Mouse (Mus musculus) stomach, postnatal 0 days (tissue): ENCODE data around the gene Dock2. TPM values are rescaled to one million over a fixed set of nuclear protein-coding genes. Genes with fewer than 3 reads are reported as not detected.

Experiments
- ATAC-seq: fragments of 200-750 bp; cut with Nextera tagmentation; 2 replicates; pipeline ENCODE4 v1.8.0; 2017; ENCODE audit not compliant: low FRiP score, low TSS enrichment
- DNase-seq: peaks from one replicate; pipeline ENCODE4 v3.0.0-alpha.2; 2016; ENCODE audit warnings: low spot score
- H3K27ac ChIP-seq: fragments of 300-500 bp; sonication (generic); replicated peaks from 2 replicates; pipeline ENCODE4 v1.5.1; 2014; ENCODE audit warnings: mild to moderate bottlenecking, control low read depth
- H3K27me3 ChIP-seq: fragments of 300-500 bp; sonication (generic); 2 replicates; pipeline ENCODE4 v1.6.1; 2014; ENCODE audit warnings: low read length; ENCODE audit not compliant: control insufficient read depth, insufficient read depth
- H3K36me3 ChIP-seq: fragments of 300-500 bp; sonication (generic); 2 replicates; pipeline ENCODE4 v1.6.1; 2014; ENCODE audit warnings: low read length, mixed read lengths; ENCODE audit not compliant: control insufficient read depth, insufficient read depth
- H3K4me1 ChIP-seq: fragments of 300-500 bp; sonication (generic); replicated peaks from 2 replicates; pipeline ENCODE4 v1.6.1; 2014; ENCODE audit warnings: antibody characterized with exemption; ENCODE audit not compliant: control insufficient read depth, insufficient read depth
- H3K4me2 ChIP-seq: fragments of 300-500 bp; sonication (generic); replicated peaks from 2 replicates; pipeline ENCODE4 v1.6.1; 2014; ENCODE audit warnings: low read depth, mild to moderate bottlenecking, control low read depth, moderate library complexity
- H3K4me3 ChIP-seq: fragments of 300-500 bp; sonication (generic); 2 replicates; pipeline ENCODE4 v1.5.1; 2014; ENCODE audit warnings: low read depth, low read length, control low read depth
- H3K9ac ChIP-seq: fragments of 300-500 bp; sonication (generic); 2 replicates; pipeline ENCODE4 v1.6.1; 2014; ENCODE audit warnings: mild to moderate bottlenecking, low read length, control low read depth, mixed read lengths
- H3K9me3 ChIP-seq: fragments of 300-500 bp; sonication (generic); 2 replicates; pipeline ENCODE4 v1.6.1; 2016; ENCODE audit warnings: low read length; ENCODE audit not compliant: control insufficient read depth
- CTCF ChIP-seq: IDR thresholded peaks from 2 replicates; pipeline ENCODE4 v1.5.1; 2016; ENCODE audit warnings: antibody characterized with exemption, low read depth, mild to moderate bottlenecking, moderate library complexity
- EP300 ChIP-seq: optimal IDR thresholded peaks from 2 replicates; pipeline ENCODE3; 2016; ENCODE audit warnings: antibody characterized with exemption
- WGBS: fragments of 180-500 bp; shearing (Covaris S2); extraction: QIAGEN DNeasy Blood & Tissue Kit; methylation state at CpG from one replicate; pipeline ENCODE4 v1.1.7; 2014; 5-methylcytosine and 5-hydroxymethylcytosine counted together
- polyA plus RNA-seq: library from polyadenylated mRNA; unstranded; fragments of >200 nt; fragmentation: Nextera tagmentation; extraction: Ambion mirVana; gene quantifications from 2 replicates; pipeline ENCODE4 v1.2.1, GENCODE M21; 2015

Gene Dock2
- polyA plus RNA-seq, 1 experiment from 2014 or later: 1.0 TPM

DNA sequence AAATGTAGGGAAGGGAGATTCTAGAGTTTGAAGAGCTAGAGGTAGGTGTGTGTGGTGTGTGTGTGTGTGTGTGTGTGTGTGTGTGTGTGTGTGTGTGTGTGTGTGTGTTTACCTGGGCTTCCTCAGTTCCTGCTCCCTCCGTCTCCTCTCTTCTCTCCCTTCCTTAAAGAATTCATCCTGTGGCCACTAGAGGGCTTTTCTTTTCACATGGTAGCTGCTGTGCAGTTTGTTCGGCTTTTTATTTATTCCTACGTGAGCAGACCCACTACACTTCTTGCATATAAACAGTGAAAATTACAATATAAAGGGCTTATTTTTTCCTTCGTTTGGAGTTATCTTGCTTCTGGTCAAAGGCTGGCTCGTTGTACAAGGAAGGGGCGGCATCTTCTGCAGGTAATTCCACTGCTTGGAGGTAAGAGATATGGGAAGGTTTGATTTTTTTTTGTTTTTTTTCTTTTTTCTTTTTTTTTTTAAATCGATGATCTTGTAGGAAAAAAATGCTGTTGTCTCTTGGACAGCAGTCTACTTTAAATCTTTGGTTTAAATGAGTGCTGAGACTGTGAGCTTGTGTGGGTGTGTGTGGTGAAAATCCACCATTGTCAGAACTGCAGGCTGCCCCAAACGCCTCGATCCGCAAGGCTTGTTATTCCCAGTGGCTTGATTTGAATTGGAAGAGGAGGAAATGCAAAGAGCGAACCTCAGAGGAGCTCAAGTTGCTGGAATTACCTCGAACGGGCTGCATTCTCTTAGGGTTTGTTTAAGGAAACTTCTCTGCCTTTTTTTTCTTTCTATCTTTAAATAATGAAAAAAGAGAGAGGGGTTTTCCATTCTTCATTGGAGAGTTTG, 468.9 kb downstream of the Dock2 start, which contains the start of gene Fam196b:
Fam196b (plus strand) TSS at position 289 of the 846 bp plus-strand sequence.
- DNase-seq (no peak), ATAC-seq (peak; percentile 49; the same call in 1 of the 2 replicates)
- Histone ChIP-seq H3K4me2 (peak within 1 kb of the TSS; percentile 52), H3K9me3 (no peaks in the 10 kb centered on the region), H3K27me3 (no peaks in the 10 kb centered on the region), H3K36me3 (no peaks in the 10 kb centered on the region), H3K4me3 (peak within 1 kb of the TSS; percentile 20; the same call in 1 of the 2 replicates), H3K4me1 (no peaks in the 10 kb centered on the region), H3K27ac (no peak within 1 kb of the TSS), H3K9ac (no peak within 1 kb of the TSS)
- 10% methylated on average over 13 of the region's 13 CpGs for WGBS
- peak; percentile 78 for TF ChIP-seq CTCF
- no peak for TF ChIP-seq EP300

DNA sequence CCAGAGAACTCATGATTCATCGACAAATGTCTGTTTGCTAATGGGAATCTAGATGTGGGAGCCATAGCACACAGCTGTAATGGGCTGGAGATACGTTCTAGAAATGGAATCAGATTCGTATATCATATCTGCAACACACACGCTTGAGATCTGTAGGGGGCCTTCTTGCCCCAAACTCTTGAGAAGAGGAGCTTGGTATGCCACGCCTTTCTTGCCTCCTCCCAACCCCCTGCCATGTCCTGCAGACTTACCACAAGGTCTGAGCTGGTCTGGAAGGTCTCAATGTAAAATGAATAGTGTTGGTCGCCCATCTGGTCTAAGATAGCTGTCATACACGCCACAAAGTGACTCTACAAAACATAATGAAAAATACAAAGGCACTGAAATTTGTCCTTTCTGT, 471.5 kb downstream of the Dock2 start:
- TF ChIP-seq CTCF (no peak), EP300 (no peak)
- DNase-seq (no peak), ATAC-seq (no peak)
- H3K9ac ChIP-seq: no peak overlapping the region
- no peaks in the 10 kb centered on the region for H3K27me3 ChIP-seq
- WGBS: 62% methylated on average over 7 of the region's 7 CpGs
- H3K4me2 ChIP-seq: no peak overlapping the region
- no peaks in the 10 kb centered on the region for H3K36me3 ChIP-seq
- H3K9me3 ChIP-seq: no peaks in the 10 kb centered on the region
- H3K4me3 ChIP-seq: no peak overlapping the region
- no peaks in the 10 kb centered on the region for H3K4me1 ChIP-seq
- no peak overlapping the region for H3K27ac ChIP-seq

DNA sequence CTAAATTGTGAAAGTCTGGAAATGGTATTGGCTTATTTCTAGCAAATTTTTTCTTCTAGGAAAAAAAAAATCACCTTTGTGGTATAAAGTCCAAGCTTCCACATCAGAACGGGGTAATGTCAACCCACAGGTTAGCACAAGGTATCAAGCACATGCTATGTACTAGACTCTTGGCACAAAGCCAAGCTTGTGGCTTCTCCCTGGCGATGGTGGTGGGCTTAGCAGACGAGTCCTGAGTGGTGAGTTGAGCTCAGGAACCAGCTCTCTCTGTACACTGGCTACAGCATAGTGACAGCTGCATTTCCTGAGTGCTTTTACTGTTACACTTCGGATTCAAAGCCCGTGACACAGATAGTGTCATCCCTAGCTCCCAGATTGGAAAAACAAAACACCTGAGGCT, 472.0 kb downstream of the Dock2 start:
- no peaks in the 10 kb centered on the region for H3K27me3 ChIP-seq
- no peak overlapping the region for H3K4me3 ChIP-seq
- H3K9ac ChIP-seq: no peak overlapping the region
- H3K9me3 ChIP-seq: no peaks in the 10 kb centered on the region
- TF ChIP-seq EP300: no peak
- TF ChIP-seq CTCF: no peak
- H3K4me2 ChIP-seq: no peak overlapping the region
- ATAC-seq: no peak
- no peak overlapping the region for H3K27ac ChIP-seq
- WGBS: 48% methylated on average over 5 of the region's 5 CpGs
- no peaks in the 10 kb centered on the region for H3K4me1 ChIP-seq
- H3K36me3 ChIP-seq: no peaks in the 10 kb centered on the region
- DNase-seq: no peak

DNA sequence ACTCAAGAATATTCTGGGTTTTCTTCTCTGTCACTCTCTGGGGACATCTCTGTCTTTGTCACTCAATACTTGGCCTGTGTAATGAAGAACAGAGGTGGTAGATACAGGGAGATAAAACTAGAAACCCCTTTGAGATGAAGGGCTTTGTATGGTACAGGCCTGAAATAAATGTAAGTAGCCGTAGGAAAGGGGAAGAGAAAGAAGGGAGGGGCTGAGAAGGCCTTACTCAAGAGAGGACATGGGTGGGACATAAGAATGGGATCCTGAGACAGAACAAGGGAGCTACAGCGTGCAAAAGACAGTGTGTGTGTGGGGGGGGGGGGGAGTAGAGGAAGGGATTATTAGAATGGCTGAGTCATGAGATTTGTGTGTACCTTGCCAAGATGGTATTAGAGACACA, 474.3 kb downstream of the Dock2 start:
- no peaks in the 10 kb centered on the region for H3K4me1 ChIP-seq
- no peaks in the 10 kb centered on the region for H3K9me3 ChIP-seq
- H3K4me3 ChIP-seq: no peak overlapping the region
- H3K36me3 ChIP-seq: no peaks in the 10 kb centered on the region
- no peak overlapping the region for H3K27ac ChIP-seq
- TF ChIP-seq CTCF: no peak
- no peak for TF ChIP-seq EP300
- WGBS: 46% methylated on average over 2 of the region's 2 CpGs
- no peak overlapping the region for H3K9ac ChIP-seq
- no peaks in the 10 kb centered on the region for H3K27me3 ChIP-seq
- no peak overlapping the region for H3K4me2 ChIP-seq
- ATAC-seq (no peak), DNase-seq (no peak)

- Histone ChIP-seq H3K9ac (no peak overlapping the region), H3K36me3 (no peaks in the 10 kb centered on the region), H3K27me3 (no peaks in the 10 kb centered on the region), H3K27ac (no peak overlapping the region), H3K4me1 (no peaks in the 10 kb centered on the region), H3K9me3 (no peaks in the 10 kb centered on the region), H3K4me2 (no peak overlapping the region), H3K4me3 (no peak overlapping the region)
- TF ChIP-seq CTCF (no peak), EP300 (no peak)
- ATAC-seq (no peak), DNase-seq (no peak)
- 91% methylated on average over 3 of the region's 3 CpGs for WGBS
These were observed 475.0 kb downstream of the Dock2 start for GRCm38 (mm10) chr11:34308731-34309130.

DNA sequence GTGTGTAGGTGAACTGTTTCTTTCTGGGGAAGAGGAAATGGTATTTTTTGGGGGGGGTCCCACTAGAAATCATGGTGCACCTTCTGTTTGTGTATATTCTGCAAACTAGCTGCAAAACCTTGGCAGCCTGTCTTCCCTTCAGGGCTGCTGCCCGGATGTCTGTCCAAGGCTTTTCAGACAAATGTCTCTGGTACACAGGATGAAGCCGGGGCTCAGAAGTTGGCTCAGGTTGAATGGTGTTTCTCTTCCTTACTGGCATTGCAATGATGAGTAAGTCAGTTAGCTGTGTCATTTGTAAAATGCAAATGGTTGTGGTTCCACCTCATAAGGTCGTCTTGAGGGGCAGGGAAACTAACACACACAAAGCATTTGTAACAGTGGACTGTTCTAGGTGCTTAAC, 477.5 kb downstream of the Dock2 start:
- DNase-seq (no peak), ATAC-seq (no peak)
- Histone ChIP-seq H3K4me2 (no peak overlapping the region), H3K36me3 (no peaks in the 10 kb centered on the region), H3K4me3 (no peak overlapping the region), H3K27ac (no peak overlapping the region), H3K9me3 (no peaks in the 10 kb centered on the region), H3K4me1 (no peaks in the 10 kb centered on the region), H3K27me3 (no peaks in the 10 kb centered on the region), H3K9ac (no peak overlapping the region)
- TF ChIP-seq CTCF (no peak), EP300 (no peak)
- 62% methylated on average over 3 of the region's 3 CpGs for WGBS
